Mouse (Mus musculus) lung, postnatal 0 days (tissue): ENCODE results near the gene Mtrr.

Source experiments
- CTCF ChIP-seq: IDR thresholded peaks from 2 replicates; pipeline ENCODE4 v1.5.1; 2016; ENCODE audit warnings: antibody characterized with exemption, mild to moderate bottlenecking
- EP300 ChIP-seq: IDR thresholded peaks from 2 replicates; pipeline ENCODE4 v1.6.1; 2016; ENCODE audit warnings: antibody characterized with exemption, mild to moderate bottlenecking, control low read depth

GRCm38 (mm10) chr13:68597667-68598066, 15.7 kb upstream of the Mtrr start:
- no peak for TF ChIP-seq EP300
- no peak for TF ChIP-seq CTCF
